Mouse (Mus musculus) forebrain, postnatal 0 days (tissue): ENCODE results near the gene Minpp1. TPM values are rescaled to one million over a fixed set of nuclear protein-coding genes. Genes with fewer than 3 reads are reported as not detected.
A peak's percentile ranks its signal among the peaks of the same experiment; 100 is the strongest.
"Not testable (repeated sequence)": the region's sequence is repeated elsewhere in the genome, so short reads cannot be mapped to it uniquely, and the experiment has no call there.

Experiments
- ATAC-seq: fragments of 200-750 bp; cut with Nextera tagmentation; 2 replicates; pipeline ENCODE4 v1.8.0; 2017; ENCODE audit warnings: mild to moderate bottlenecking, moderate library complexity
- DNase-seq: peaks from one replicate; pipeline ENCODE4 v3.0.0-alpha.2; 2015
- H3K27ac ChIP-seq: fragments of 300-500 bp; sonication (generic); 2 replicates; pipeline ENCODE4 v1.5.1; 2014; ENCODE audit warnings: low read depth, mild to moderate bottlenecking, antibody characterized with exemption, low read length, moderate library complexity, mixed read lengths
- H3K27me3 ChIP-seq: fragments of 300-500 bp; sonication (generic); 2 replicates; pipeline ENCODE4 v1.6.1; 2014; ENCODE audit warnings: mild to moderate bottlenecking, low read length, mixed read lengths; ENCODE audit not compliant: insufficient read depth
- H3K36me3 ChIP-seq: fragments of 300-500 bp; sonication (generic); 2 replicates; pipeline ENCODE4 v1.6.1; 2014; ENCODE audit warnings: mild to moderate bottlenecking, moderate library complexity; ENCODE audit not compliant: insufficient read depth
- H3K4me1 ChIP-seq: fragments of 300-500 bp; sonication (generic); 2 replicates; pipeline ENCODE4 v1.6.1; 2014; ENCODE audit warnings: antibody characterized with exemption; ENCODE audit not compliant: insufficient read depth
- H3K4me2 ChIP-seq: fragments of 300-500 bp; sonication (generic); 2 replicates; pipeline ENCODE4 v1.6.1; 2014; ENCODE audit warnings: low read depth, mild to moderate bottlenecking, moderate library complexity
- H3K4me3 ChIP-seq: fragments of 300-500 bp; sonication (generic); 2 replicates; pipeline ENCODE4 v1.5.1; 2014; ENCODE audit warnings: low read depth, low read length, mixed read lengths
- H3K9ac ChIP-seq: fragments of 300-500 bp; sonication (generic); 2 replicates; pipeline ENCODE4 v1.6.1; 2014; ENCODE audit warnings: mild to moderate bottlenecking
- H3K9me3 ChIP-seq: fragments of 300-500 bp; sonication (generic); 2 replicates; pipeline ENCODE4 v1.6.1; 2016; ENCODE audit warnings: low read length
- CTCF ChIP-seq: sonication (generic); IDR thresholded peaks from 2 replicates; pipeline ENCODE4 v1.5.1; 2016; ENCODE audit warnings: antibody characterized with exemption, control low read depth, low read depth
- WGBS: fragments of 180-500 bp; shearing (Covaris S2); extraction: QIAGEN DNeasy Blood & Tissue Kit; methylation state at CpG from one replicate; pipeline ENCODE4 v1.1.7; 2014; 5-methylcytosine and 5-hydroxymethylcytosine counted together
- polyA plus RNA-seq: library from polyadenylated mRNA; unstranded; fragments of >200 nt; fragmentation: Nextera tagmentation; extraction: Ambion mirVana; gene quantifications from 2 replicates; pipeline ENCODE4 v1.2.1, GENCODE M21; 2015
- total RNA-seq: library from RNA; depleted of rRNA; stranded (reverse); fragments of >200 nt; gene quantifications from 2 replicates; pipeline ENCODE4 v1.2.3, GENCODE M21; 2014; rRNA removed

Minpp1 gene
- total RNA-seq (75.6 and 84.8 TPM in 2 replicates), polyA plus RNA-seq (52.6 and 58.6 TPM in 2 replicates)

GRCm38 (mm10) chr19:32485681-32486105 is at the start of gene Minpp1:
Minpp1 (plus strand) TSS chr19:32485769.
- peak within 1 kb of the TSS; percentile 82 for H3K27ac ChIP-seq
- DNase-seq = peak; percentile 93
- WGBS = under 1% methylated on average over 62 of the region's 64 CpGs
- H3K4me1 ChIP-seq = peaks cover 18% of the 10 kb centered on the region
- peak within 1 kb of the TSS; percentile 80 for H3K4me3 ChIP-seq
- H3K36me3 ChIP-seq = no peaks in the 10 kb centered on the region
- peak; percentile 97 for ATAC-seq
- peak within 1 kb of the TSS; percentile 79 for H3K9ac ChIP-seq
- TF ChIP-seq CTCF = 0 out of 2 replicates have a peak, but pooled peaks have one; percentile 3
- peak within 1 kb of the TSS; percentile 85 for H3K4me2 ChIP-seq
- H3K9me3 ChIP-seq = no peaks in the 10 kb centered on the region
- no peaks in the 10 kb centered on the region for H3K27me3 ChIP-seq

- Histone ChIP-seq H3K4me3 (no peak overlapping the region), H3K36me3 (no peaks in the 10 kb centered on the region), H3K9me3 (no peaks in the 10 kb centered on the region), H3K4me2 (no peak overlapping the region), H3K27ac (no peak overlapping the region), H3K9ac (no peak overlapping the region), H3K27me3 (no peaks in the 10 kb centered on the region), H3K4me1 (no peaks in the 10 kb centered on the region)
- DNase-seq (no peak), ATAC-seq (no peak)
- 89% methylated on average over 2 of the region's 2 CpGs for WGBS
- no peak for TF ChIP-seq CTCF
Measured at GRCm38 (mm10) chr19:32439356-32439755, 46.2 kb upstream of the Minpp1 start.

GRCm38 (mm10) chr19:32441568-32441967 is 44.0 kb upstream of the Minpp1 start:
- ATAC-seq (no peak), DNase-seq (no peak)
- Histone ChIP-seq H3K36me3 (no peaks in the 10 kb centered on the region), H3K4me3 (no peak overlapping the region), H3K27me3 (no peaks in the 10 kb centered on the region), H3K4me2 (no peak overlapping the region), H3K9ac (no peak overlapping the region), H3K9me3 (no peaks in the 10 kb centered on the region), H3K4me1 (no peaks in the 10 kb centered on the region), H3K27ac (no peak overlapping the region)
- no peak for TF ChIP-seq CTCF
- WGBS = 97% methylated on average over 10 of the region's 11 CpGs

- Histone ChIP-seq H3K9ac (no peak overlapping the region), H3K27ac (no peak overlapping the region), H3K4me3 (no peak overlapping the region), H3K9me3 (no peaks in the 10 kb centered on the region), H3K36me3 (no peaks in the 10 kb centered on the region), H3K4me1 (no peaks in the 10 kb centered on the region), H3K27me3 (no peaks in the 10 kb centered on the region), H3K4me2 (no peak overlapping the region)
- DNase-seq = no peak
- ATAC-seq = no peak
- no peak for TF ChIP-seq CTCF
- WGBS = 99% methylated on average over 10 of the region's 10 CpGs
Measured at GRCm38 (mm10) chr19:32448931-32449330, 36.6 kb upstream of the Minpp1 start.

GRCm38 (mm10) chr19:32452231-32452630 is 33.3 kb upstream of the Minpp1 start:
- DNase-seq = peak; percentile 70
- peak; percentile 90 for ATAC-seq

GRCm38 (mm10) chr19:32456744-32457143 is 28.8 kb upstream of the Minpp1 start:
- WGBS = 72% methylated on average over 2 of the region's 2 CpGs
- H3K9ac ChIP-seq = no peak overlapping the region
- no peaks in the 10 kb centered on the region for H3K4me1 ChIP-seq

More at GRCm38 (mm10) chr19:32452231-32452630, 33.3 kb upstream of the Minpp1 start:
- Histone ChIP-seq H3K4me1 (no peaks in the 10 kb centered on the region), H3K4me3 (no peak overlapping the region), H3K9me3 (no peaks in the 10 kb centered on the region), H3K27me3 (no peaks in the 10 kb centered on the region), H3K9ac (no peak overlapping the region), H3K4me2 (no peak overlapping the region), H3K27ac (peak overlapping the region; percentile 46; the same call in 1 of the 2 replicates), H3K36me3 (no peaks in the 10 kb centered on the region)
- WGBS = 52% methylated on average over 4 of the region's 4 CpGs
- no peak for TF ChIP-seq CTCF

GRCm38 (mm10) chr19:32457631-32458030 is 27.9 kb upstream of the Minpp1 start:
- WGBS = 91% methylated on average over 8 of the region's 8 CpGs
- H3K27ac ChIP-seq, ATAC-seq, H3K9me3 ChIP-seq, DNase-seq, H3K4me1 ChIP-seq, H3K9ac ChIP-seq, H3K4me3 ChIP-seq, H3K4me2 ChIP-seq, H3K27me3 ChIP-seq, H3K36me3 ChIP-seq: not testable (repeated sequence)

More at GRCm38 (mm10) chr19:32456744-32457143, 28.8 kb upstream of the Minpp1 start:
- Histone ChIP-seq H3K27ac (no peak overlapping the region), H3K27me3 (no peaks in the 10 kb centered on the region), H3K36me3 (no peaks in the 10 kb centered on the region), H3K4me2 (no peak overlapping the region), H3K9me3 (peaks cover 4% of the 10 kb centered on the region; the same call in 1 of the 2 replicates), H3K4me3 (no peak overlapping the region)
- DNase-seq (no peak), ATAC-seq (no peak)
- TF ChIP-seq CTCF = no peak
